8 mouse cellular contexts compared by ENCODE assay signal in genomic region chr4:21931772-21932630, GRCm38 (mm10). TPM values are rescaled to one million over a fixed set of nuclear protein-coding genes. Genes with fewer than 3 reads are reported as not detected.
A peak's percentile ranks its signal among the peaks of the same experiment; 100 is the strongest.
DNase-seq lines count a peak whose midpoint lies in the region; ATAC-seq and TF ChIP-seq lines count a peak whose summit lies in the region.

No protein-coding gene starts in this region.

- DNase-seq in kidney, adult 18-20 months, result no peak
- peak; percentile 74 for DNase-seq in brain, embryonic 14.5 days (ENCODE audit: low read depth)
- DNase-seq in liver, embryonic 13.5 days, result no peak
- no peak for DNase-seq in left cerebral cortex, adult 8-10 months (ENCODE audit: low spot score in 2 of 2)
- DNase-seq in B cell, adult 2 months, result no peak

- no peak for TF ChIP-seq CTCF in brain, embryonic 14.5 days (IDR thresholded peaks at IDR 0.05; ENCODE audit: borderline replicate concordance, extremely low read depth, insufficient read depth, insufficient read length)

- TF ChIP-seq POLR2A in brain, embryonic 14.5 days (IDR thresholded peaks at IDR 0.05; ENCODE audit: borderline replicate concordance, extremely low read depth, insufficient read depth, insufficient read length, poor library complexity, severe bottlenecking), result no peak

- 14% methylated on average over 23 of the region's 23 CpGs for WGBS in kidney, embryonic 14.5 days
- WGBS in forebrain, embryonic 13.5 days, result 11% methylated on average over 23 of the region's 23 CpGs
- WGBS in liver, embryonic 13.5 days (ENCODE audit: insufficient replicate concordance), result 19% methylated on average over 23 of the region's 23 CpGs
- 9% methylated on average over 23 of the region's 23 CpGs for WGBS in stomach, embryonic 16.5 days

- peak overlapping the region; percentile 78 for H3K4me3 ChIP-seq in kidney, embryonic 14.5 days (ENCODE audit: low read length)
- peak overlapping the region; percentile 83 for H3K4me3 ChIP-seq in forebrain, embryonic 13.5 days
- H3K4me3 ChIP-seq in liver, embryonic 13.5 days (replicated peaks), result peak overlapping the region; percentile 56
- H3K4me3 ChIP-seq in stomach, embryonic 16.5 days (replicated peaks; ENCODE audit: low read length), result peak overlapping the region; percentile 75

- peak overlapping the region; percentile 94 for H3K9ac ChIP-seq in kidney, embryonic 14.5 days (ENCODE audit: low read depth, low read length)
- peak overlapping the region; percentile 99 for H3K9ac ChIP-seq in forebrain, embryonic 13.5 days
- peak overlapping the region; percentile 45; the same call in 1 of the 2 replicates for H3K9ac ChIP-seq in liver, embryonic 13.5 days
- H3K9ac ChIP-seq in stomach, embryonic 16.5 days (ENCODE audit: low read length), result peak overlapping the region; percentile 91

- peak overlapping the region; percentile 62; the same call in 1 of the 2 replicates for H3K27ac ChIP-seq in kidney, embryonic 14.5 days (ENCODE audit: low read depth, low read length)
- H3K27ac ChIP-seq in forebrain, embryonic 13.5 days, result peak overlapping the region; percentile 94
- H3K27ac ChIP-seq in liver, embryonic 13.5 days, result no peak overlapping the region
- peak overlapping the region; percentile 83 for H3K27ac ChIP-seq in stomach, embryonic 16.5 days (ENCODE audit: low read length)

- H3K9me3 ChIP-seq in kidney, embryonic 14.5 days (ENCODE audit: control insufficient read depth, low read length), result no peaks in the 10 kb centered on the region
- no peaks in the 10 kb centered on the region for H3K9me3 ChIP-seq in forebrain, embryonic 13.5 days (replicated peaks)
- H3K9me3 ChIP-seq in liver, embryonic 13.5 days (replicated peaks), result no peaks in the 10 kb centered on the region
- no peaks in the 10 kb centered on the region for H3K9me3 ChIP-seq in stomach, embryonic 16.5 days (replicated peaks; ENCODE audit: control insufficient read depth, low read length)

- peak overlapping the region; percentile 90 for H3K4me2 ChIP-seq in kidney, embryonic 14.5 days (replicated peaks; ENCODE audit: low read depth, low read length)
- peak overlapping the region; percentile 76 for H3K4me2 ChIP-seq in forebrain, embryonic 13.5 days
- H3K4me2 ChIP-seq in liver, embryonic 13.5 days, result peak overlapping the region; percentile 74
- peak overlapping the region; percentile 85 for H3K4me2 ChIP-seq in stomach, embryonic 16.5 days (ENCODE audit: low read depth, low read length)

- no peaks in the 10 kb centered on the region for H3K27me3 ChIP-seq in kidney, embryonic 14.5 days (ENCODE audit: control insufficient read depth, insufficient read depth, low read length)
- H3K27me3 ChIP-seq in forebrain, embryonic 13.5 days, result no peaks in the 10 kb centered on the region
- peaks cover 51% of the 10 kb centered on the region for H3K27me3 ChIP-seq in liver, embryonic 13.5 days
- no peaks in the 10 kb centered on the region for H3K27me3 ChIP-seq in stomach, embryonic 16.5 days (ENCODE audit: control insufficient read depth, insufficient read depth, low read length)

- no peaks in the 10 kb centered on the region; the same call in 1 of the 2 replicates for H3K36me3 ChIP-seq in kidney, embryonic 14.5 days (ENCODE audit: control insufficient read depth, insufficient read depth, low read length)
- H3K36me3 ChIP-seq in forebrain, embryonic 13.5 days (ENCODE audit: poor library complexity, severe bottlenecking), result peaks cover 12% of the 10 kb centered on the region
- no peaks in the 10 kb centered on the region for H3K36me3 ChIP-seq in liver, embryonic 13.5 days
- H3K36me3 ChIP-seq in stomach, embryonic 16.5 days (ENCODE audit: control insufficient read depth, insufficient read depth, low read length), result no peaks in the 10 kb centered on the region

- peak; percentile 45; the same call in 1 of the 2 replicates for ATAC-seq in kidney, embryonic 14.5 days (ENCODE audit: low FRiP score, low TSS enrichment)
- peak; percentile 42; the same call in 1 of the 2 replicates for ATAC-seq in forebrain, embryonic 13.5 days
- no peak for ATAC-seq in liver, embryonic 13.5 days (ENCODE audit: low read depth)
- no peak; the same call in 1 of the 2 replicates for ATAC-seq in stomach, embryonic 16.5 days (ENCODE audit: insufficient read depth, low FRiP score)

- H3K4me1 ChIP-seq in kidney, embryonic 14.5 days (ENCODE audit: control insufficient read depth, insufficient read depth, low read length), result no peaks in the 10 kb centered on the region; the same call in 1 of the 2 replicates
- H3K4me1 ChIP-seq in forebrain, embryonic 13.5 days, result peaks cover 23% of the 10 kb centered on the region
- H3K4me1 ChIP-seq in liver, embryonic 13.5 days (replicated peaks), result no peaks in the 10 kb centered on the region; the same call in 1 of the 2 replicates
- peaks cover 9% of the 10 kb centered on the region; the same call in 1 of the 2 replicates for H3K4me1 ChIP-seq in stomach, embryonic 16.5 days (ENCODE audit: control insufficient read depth, insufficient read depth, low read length)

RNA-seq across cellular contexts. Expression of gene Faxc, which starts 0.9 kb away (rescaled TPM):
- 2.3 and 6.8 TPM in 2 replicates for polyA plus RNA-seq in kidney, embryonic 14.5 days (2014; fragmentation: Nextera tagmentation; extraction: Ambion mirVana)
- 33.7 and 54.3 TPM in 2 replicates for polyA plus RNA-seq in brain, embryonic 14.5 days (2012; rRNA removed)
- polyA plus RNA-seq in forebrain, embryonic 13.5 days (2015; fragmentation: Nextera tagmentation; extraction: Ambion mirVana), result 14.5 and 15.2 TPM in 2 replicates
- polyA plus RNA-seq in liver, embryonic 13.5 days (2015; fragmentation: Nextera tagmentation; extraction: Ambion mirVana), result 0.06 and 0.10 TPM in 2 replicates
- 3.9 and 4.1 TPM in 2 replicates for polyA plus RNA-seq in stomach, embryonic 16.5 days (2015; fragmentation: Nextera tagmentation; extraction: Ambion mirVana)
- total RNA-seq in left cerebral cortex, adult 8-10 months (2022), result 10 to 100 TPM; 62.5 to 75.9 (median 68.3) TPM

RNA-seq across cellular contexts. Expression of gene Coq3, which starts 52.5 kb away (rescaled TPM):
- polyA plus RNA-seq in kidney, embryonic 14.5 days (2014; fragmentation: Nextera tagmentation; extraction: Ambion mirVana), result 12.3 and 13.8 TPM in 2 replicates
- 6.6 and 6.9 TPM in 2 replicates for polyA plus RNA-seq in brain, embryonic 14.5 days (2012; rRNA removed)
- polyA plus RNA-seq in forebrain, embryonic 13.5 days (2015; fragmentation: Nextera tagmentation; extraction: Ambion mirVana), result 12.5 and 13.4 TPM in 2 replicates
- 11.8 and 12.8 TPM in 2 replicates for polyA plus RNA-seq in liver, embryonic 13.5 days (2015; fragmentation: Nextera tagmentation; extraction: Ambion mirVana)
- polyA plus RNA-seq in stomach, embryonic 16.5 days (2015; fragmentation: Nextera tagmentation; extraction: Ambion mirVana), result 14.8 and 15.7 TPM in 2 replicates
- total RNA-seq in left cerebral cortex, adult 8-10 months (2022), result 10 to 100 TPM; 12.4 to 14.7 (median 13.7) TPM

Comparison
In these comparisons a context has a peak if more than half of its experiments do, and no peak if none do; other contexts are left out.
1. ATAC-seq: peak in kidney, embryonic 14.5 days (single experiment) and forebrain, embryonic 13.5 days (single experiment); none in liver, embryonic 13.5 days (single experiment) and stomach, embryonic 16.5 days (single experiment).
2. H3K9ac ChIP-seq: peak in every context shown above with its lines; median percentile 99 in forebrain, embryonic 13.5 days; 94 in kidney, embryonic 14.5 days; 91 in stomach, embryonic 16.5 days; 45 in liver, embryonic 13.5 days.
3. Peak in every context shown above with its lines, with median percentiles within 50 percentile points of each other: H3K4me2 ChIP-seq and H3K4me3 ChIP-seq.